9 mouse cellular contexts compared by ENCODE assay signal in genomic region chr1:152536416-152537018, GRCm38 (mm10).
DNase-seq lines count a peak whose midpoint lies in the region; ATAC-seq and TF ChIP-seq lines count a peak whose summit lies in the region.
"Had no signal": no experiment of that assay in that cellular context is flagged by ENCODE, and none has a peak within 500 bp of the region (broad histone marks: within the 10 kb centered on the region; RNA-seq: fewer than 3 reads in every experiment).

No protein-coding gene starts in this region.

- peaks cover 6% of the 10 kb centered on the region; the same call in 1 of the 2 replicates for H3K36me3 ChIP-seq in stomach, postnatal 0 days (ENCODE audit: control insufficient read depth, insufficient read depth, low read length)

- no peak overlapping the region for H3K9ac ChIP-seq in stomach, postnatal 0 days (ENCODE audit: low read length)
- H3K9ac ChIP-seq: liver, embryonic 15.5 days had no signal

- peak; percentile 33 to 65 for DNase-seq in frontal cortex, adult 2 months (ENCODE audit: extremely low spot score in 1 of 2, low spot score in 1 of 2)
- DNase-seq in frontal cortex, postnatal 14 days (ENCODE audit: low spot score in 2 of 2) = no peak
- DNase-seq in retina, postnatal 1 day = peak; percentile 28
- no peak for DNase-seq in retina, embryonic 14.5 days (ENCODE audit: low spot score)
- peak; percentile 47 for DNase-seq in gastrocnemius, postnatal 25 days
- no peak for DNase-seq in stomach, postnatal 0 days (ENCODE audit: low spot score)
- DNase-seq in thymus, postnatal 0 days (ENCODE audit: low spot score) = no peak
- DNase-seq in heart, postnatal 14 days = no peak

- H3K9me3 ChIP-seq in stomach, postnatal 0 days (ENCODE audit: control insufficient read depth, low read length) = no peaks in the 10 kb centered on the region
- H3K9me3 ChIP-seq: liver, embryonic 15.5 days had no signal

- peak; percentile 47; the same call in 1 of the 2 replicates for ATAC-seq in stomach, postnatal 0 days (ENCODE audit: low FRiP score, low TSS enrichment)

- no peaks in the 10 kb centered on the region for H3K4me1 ChIP-seq in stomach, postnatal 0 days (replicated peaks; ENCODE audit: control insufficient read depth, insufficient read depth)

- no peaks in the 10 kb centered on the region for H3K27me3 ChIP-seq in stomach, postnatal 0 days (ENCODE audit: control insufficient read depth, insufficient read depth, low read length)
- H3K27me3 ChIP-seq: liver, embryonic 15.5 days had no signal

- WGBS in stomach, postnatal 0 days = 49% methylated on average over 16 of the region's 16 CpGs

- no peak for TF ChIP-seq CTCF in stomach, postnatal 0 days (IDR thresholded peaks at IDR 0.05; ENCODE audit: low read depth)

- H3K4me3 ChIP-seq in stomach, postnatal 0 days (ENCODE audit: low read depth, low read length) = no peak overlapping the region
- H3K4me3 ChIP-seq: liver, embryonic 15.5 days had no signal

- intact Hi-C loops in heart, postnatal 14 days (cut with DNase I) = no loop called here

- no peak overlapping the region for H3K4me2 ChIP-seq in stomach, postnatal 0 days (replicated peaks; ENCODE audit: low read depth)
- H3K4me2 ChIP-seq: liver, embryonic 15.5 days had no signal

- H3K27ac ChIP-seq in stomach, postnatal 0 days (replicated peaks) = no peak overlapping the region
- H3K27ac ChIP-seq: liver, embryonic 15.5 days had no signal

- TF ChIP-seq EP300 in stomach, postnatal 0 days (optimal IDR thresholded peaks at IDR 0.05) = no peak

Comparison
In these comparisons a context has a peak if more than half of its experiments do, and no peak if none do; other contexts are left out.
1. DNase-seq: peak in frontal cortex, adult 2 months (2 of 2), retina, postnatal 1 day (single experiment) and gastrocnemius, postnatal 25 days (single experiment); none in frontal cortex, postnatal 14 days (0 of 2), retina, embryonic 14.5 days (single experiment), stomach, postnatal 0 days (single experiment), thymus, postnatal 0 days (single experiment) and heart, postnatal 14 days (0 of 2).